23 mouse cellular contexts compared by ENCODE assay signal in the genomic region with DNA sequence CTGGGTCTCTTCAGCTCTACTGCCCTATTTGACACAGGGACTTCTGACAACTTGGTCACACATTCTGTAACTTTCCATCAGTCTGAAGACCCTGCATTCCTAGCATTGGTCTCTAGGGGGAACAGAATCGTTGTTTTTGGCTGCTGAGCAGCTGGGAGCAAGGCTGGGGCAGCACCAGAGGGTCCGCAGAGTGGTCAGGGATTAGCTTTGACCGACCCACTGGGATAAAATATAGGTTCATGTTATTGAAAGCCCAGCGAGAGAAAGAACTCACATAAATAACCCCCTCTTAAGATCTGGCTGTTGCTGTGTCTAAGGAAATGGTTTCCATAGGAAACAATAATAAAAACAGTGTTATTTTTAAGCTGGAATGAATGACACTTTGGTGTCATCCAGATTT. TPM values are rescaled to one million over a fixed set of nuclear protein-coding genes. Genes with fewer than 3 reads are reported as not detected.
DNase-seq lines count a peak whose midpoint lies in the region; ATAC-seq and TF ChIP-seq lines count a peak whose summit lies in the region.
"Had no signal": no experiment of that assay in that cellular context is flagged by ENCODE, and none has a peak within 500 bp of the region (broad histone marks: within the 10 kb centered on the region; RNA-seq: fewer than 3 reads in every experiment).

No protein-coding gene starts in this region.

- no peak for ATAC-seq in hindbrain, postnatal 0 days
- ATAC-seq in kidney, postnatal 0 days (replicated peaks; ENCODE audit: low FRiP score, low read depth) = peak; percentile 49; the same call in 1 of the 2 replicates
- no peak for ATAC-seq in stomach, postnatal 0 days (ENCODE audit: low FRiP score, low TSS enrichment)
- no peak for ATAC-seq in activated CD4-positive, CD25-positive, alpha-beta regulatory T cell, adult 4 months
- ATAC-seq: midbrain, embryonic 16.5 days had no signal

- WGBS in hindbrain, postnatal 0 days = 41% methylated on average over 4 of the region's 4 CpGs
- 56% methylated on average over 4 of the region's 4 CpGs for WGBS in hindbrain, embryonic 10.5 days
- 25% methylated on average over 4 of the region's 4 CpGs for WGBS in kidney, postnatal 0 days
- 36% methylated on average over 4 of the region's 4 CpGs for WGBS in stomach, postnatal 0 days

- no peak for TF ChIP-seq EP300 in stomach, postnatal 0 days (optimal IDR thresholded peaks at IDR 0.05)

- no peaks in the 10 kb centered on the region for H3K9me3 ChIP-seq in hindbrain, postnatal 0 days (ENCODE audit: low read length)
- H3K9me3 ChIP-seq in hindbrain, embryonic 10.5 days = no peaks in the 10 kb centered on the region
- H3K9me3 ChIP-seq in kidney, postnatal 0 days (replicated peaks; ENCODE audit: low read length) = no peaks in the 10 kb centered on the region
- H3K9me3 ChIP-seq in stomach, postnatal 0 days (ENCODE audit: control insufficient read depth, low read length) = no peaks in the 10 kb centered on the region
- H3K9me3 ChIP-seq: forebrain, embryonic 10.5 days; heart, embryonic 15.5 days; hindbrain, embryonic 15.5 days; limb, embryonic 15.5 days; liver, embryonic 15.5 days had no signal

- no peak overlapping the region for H3K9ac ChIP-seq in hindbrain, postnatal 0 days (replicated peaks; ENCODE audit: low read length)
- no peak overlapping the region for H3K9ac ChIP-seq in kidney, postnatal 0 days (ENCODE audit: low read depth, low read length)
- no peak overlapping the region for H3K9ac ChIP-seq in stomach, postnatal 0 days (ENCODE audit: low read length)
- H3K9ac ChIP-seq: heart, embryonic 15.5 days; hindbrain, embryonic 15.5 days; limb, embryonic 15.5 days; liver, embryonic 15.5 days had no signal

- DNase-seq in hindbrain, postnatal 0 days (ENCODE audit: low spot score) = no peak
- no peak for DNase-seq in hindbrain, embryonic 10.5 days (ENCODE audit: low spot score)
- DNase-seq in kidney, postnatal 0 days (ENCODE audit: low spot score) = peak; percentile 86
- no peak for DNase-seq in kidney, adult 18-20 months
- peak; percentile 8 for DNase-seq in lung, postnatal 10 days
- no peak for DNase-seq in lung, postnatal 14 days
- no peak for DNase-seq in stomach, postnatal 0 days (ENCODE audit: low spot score)
- DNase-seq: cerebellum, adult 11-12 months; cerebellum, postnatal 14 days; heart, postnatal 4 days; left cerebral cortex, postnatal 4 days; lung, postnatal 36 days; thymus, adult 2 months; thymus, postnatal 4 days had no signal

- TF ChIP-seq CTCF in hindbrain, postnatal 0 days (IDR thresholded peaks at IDR 0.05; ENCODE audit: low read depth) = peak; percentile 30; the same call in 1 of the 2 replicates
- TF ChIP-seq CTCF in kidney, postnatal 0 days (IDR thresholded peaks at IDR 0.05; ENCODE audit: low read depth) = peak; percentile 47
- peak; percentile 38 for TF ChIP-seq CTCF in stomach, postnatal 0 days (IDR thresholded peaks at IDR 0.05; ENCODE audit: low read depth)

- H3K4me2 ChIP-seq in hindbrain, postnatal 0 days (ENCODE audit: low read depth, low read length) = no peak overlapping the region
- no peak overlapping the region for H3K4me2 ChIP-seq in kidney, postnatal 0 days (ENCODE audit: low read length)
- no peak overlapping the region for H3K4me2 ChIP-seq in stomach, postnatal 0 days (replicated peaks; ENCODE audit: low read depth)
- H3K4me2 ChIP-seq: heart, embryonic 15.5 days; hindbrain, embryonic 15.5 days; limb, embryonic 15.5 days; liver, embryonic 15.5 days had no signal

- no peaks in the 10 kb centered on the region for H3K27me3 ChIP-seq in hindbrain, postnatal 0 days (ENCODE audit: insufficient read depth, low read length)
- H3K27me3 ChIP-seq in hindbrain, embryonic 10.5 days (ENCODE audit: insufficient read depth, poor library complexity, severe bottlenecking) = no peaks in the 10 kb centered on the region
- H3K27me3 ChIP-seq in kidney, postnatal 0 days (ENCODE audit: insufficient read depth, low read length) = no peaks in the 10 kb centered on the region
- H3K27me3 ChIP-seq in stomach, postnatal 0 days (ENCODE audit: control insufficient read depth, insufficient read depth, low read length) = no peaks in the 10 kb centered on the region
- H3K27me3 ChIP-seq: heart, embryonic 15.5 days; hindbrain, embryonic 15.5 days; limb, embryonic 15.5 days had no signal

- no peaks in the 10 kb centered on the region for H3K36me3 ChIP-seq in hindbrain, postnatal 0 days (ENCODE audit: insufficient read depth, low read length)
- no peaks in the 10 kb centered on the region for H3K36me3 ChIP-seq in hindbrain, embryonic 10.5 days
- H3K36me3 ChIP-seq in kidney, postnatal 0 days (ENCODE audit: insufficient read depth, low read length) = no peaks in the 10 kb centered on the region
- no peaks in the 10 kb centered on the region for H3K36me3 ChIP-seq in stomach, postnatal 0 days (ENCODE audit: control insufficient read depth, insufficient read depth, low read length)
- H3K36me3 ChIP-seq: forebrain, embryonic 10.5 days; heart, embryonic 15.5 days; hindbrain, embryonic 15.5 days; limb, embryonic 15.5 days; liver, embryonic 15.5 days had no signal

- no peak overlapping the region for H3K27ac ChIP-seq in hindbrain, postnatal 0 days
- no peak overlapping the region for H3K27ac ChIP-seq in hindbrain, embryonic 10.5 days
- 0 out of 2 replicates have a peak overlapping the region, but pooled peaks have one; percentile 2 for H3K27ac ChIP-seq in kidney, postnatal 0 days
- no peak overlapping the region for H3K27ac ChIP-seq in stomach, postnatal 0 days (replicated peaks)
- H3K27ac ChIP-seq: forebrain, embryonic 10.5 days; heart, embryonic 15.5 days; hindbrain, embryonic 15.5 days; limb, embryonic 15.5 days; liver, embryonic 15.5 days had no signal

- no peak overlapping the region for H3K4me3 ChIP-seq in hindbrain, postnatal 0 days (ENCODE audit: low read length)
- H3K4me3 ChIP-seq in hindbrain, embryonic 10.5 days = no peak overlapping the region
- no peak overlapping the region for H3K4me3 ChIP-seq in kidney, postnatal 0 days (replicated peaks; ENCODE audit: low read depth, low read length)
- H3K4me3 ChIP-seq in stomach, postnatal 0 days (ENCODE audit: low read depth, low read length) = no peak overlapping the region
- H3K4me3 ChIP-seq: forebrain, embryonic 10.5 days; heart, embryonic 15.5 days; hindbrain, embryonic 15.5 days; limb, embryonic 15.5 days; liver, embryonic 15.5 days had no signal

- H3K4me1 ChIP-seq in hindbrain, postnatal 0 days (ENCODE audit: insufficient read depth, low read length) = no peaks in the 10 kb centered on the region
- no peaks in the 10 kb centered on the region for H3K4me1 ChIP-seq in hindbrain, embryonic 10.5 days (replicated peaks)
- H3K4me1 ChIP-seq in kidney, postnatal 0 days (replicated peaks; ENCODE audit: insufficient read depth, low read length) = no peaks in the 10 kb centered on the region
- H3K4me1 ChIP-seq in stomach, postnatal 0 days (replicated peaks; ENCODE audit: control insufficient read depth, insufficient read depth) = no peaks in the 10 kb centered on the region
- H3K4me1 ChIP-seq: forebrain, embryonic 10.5 days; heart, embryonic 15.5 days; hindbrain, embryonic 15.5 days; limb, embryonic 15.5 days; liver, embryonic 15.5 days had no signal

RNA-seq across cellular contexts. Expression of a gene that starts 25.2 kb away (rescaled TPM):
- 19.7 and 20.5 TPM in 2 replicates for total RNA-seq in hindbrain, postnatal 0 days (2014; rRNA removed)
- polyA plus RNA-seq in hindbrain, postnatal 0 days (2015; fragmentation: Nextera tagmentation; extraction: Ambion mirVana) = 8.6 and 9.7 TPM in 2 replicates
- 1.3 and 2.2 TPM in 2 replicates for polyA plus RNA-seq in hindbrain, embryonic 10.5 days (2016; fragmentation: Nextera tagmentation; extraction: Ambion mirVana)
- polyA plus RNA-seq in kidney, postnatal 0 days (2015; fragmentation: Nextera tagmentation; extraction: Ambion mirVana) = 4.9 and 5.3 TPM in 2 replicates
- polyA plus RNA-seq in stomach, postnatal 0 days (2015; fragmentation: Nextera tagmentation; extraction: Ambion mirVana) = 1.7 and 2.2 TPM in 2 replicates
- polyA plus RNA-seq in activated CD4-positive, CD25-positive, alpha-beta regulatory T cell, adult 4 months (2017; shearing (Covaris generic)) = under 1 TPM; 0.15 to 0.17 TPM

RNA-seq across cellular contexts. Expression of a gene that starts 27.1 kb away (rescaled TPM):
- 57.0 and 67.1 TPM in 2 replicates for total RNA-seq in hindbrain, postnatal 0 days (2014; rRNA removed)
- polyA plus RNA-seq in hindbrain, postnatal 0 days (2015; fragmentation: Nextera tagmentation; extraction: Ambion mirVana) = 134 and 147 TPM in 2 replicates
- polyA plus RNA-seq in hindbrain, embryonic 10.5 days (2016; fragmentation: Nextera tagmentation; extraction: Ambion mirVana) = 131 and 143 TPM in 2 replicates
- 130 and 139 TPM in 2 replicates for polyA plus RNA-seq in kidney, postnatal 0 days (2015; fragmentation: Nextera tagmentation; extraction: Ambion mirVana)
- polyA plus RNA-seq in stomach, postnatal 0 days (2015; fragmentation: Nextera tagmentation; extraction: Ambion mirVana) = 101 TPM in 2 replicates
- polyA plus RNA-seq in activated CD4-positive, CD25-positive, alpha-beta regulatory T cell, adult 4 months (2017; shearing (Covaris generic)) = 100 to 1,000 TPM in 1 of 2 experiments, 10 to 100 TPM in 1; 72.3 to 103 TPM

RNA-seq across cellular contexts. Expression of a gene that starts 48.6 kb away (rescaled TPM):
- 0.84 and 1.5 TPM in 2 replicates for total RNA-seq in hindbrain, postnatal 0 days (2014; rRNA removed)
- not detected in 2 replicates for polyA plus RNA-seq in hindbrain, postnatal 0 days (2015; fragmentation: Nextera tagmentation; extraction: Ambion mirVana)
- 0.14 TPM in 1 of 2 replicates, not detected in the other for polyA plus RNA-seq in hindbrain, embryonic 10.5 days (2016; fragmentation: Nextera tagmentation; extraction: Ambion mirVana)
- not detected in 2 replicates for polyA plus RNA-seq in kidney, postnatal 0 days (2015; fragmentation: Nextera tagmentation; extraction: Ambion mirVana)
- polyA plus RNA-seq in stomach, postnatal 0 days (2015; fragmentation: Nextera tagmentation; extraction: Ambion mirVana) = 0.06 TPM in 1 of 2 replicates, not detected in the other
- under 1 TPM in 1 of 2 experiments, not detected in 1; 0.30 TPM for polyA plus RNA-seq in activated CD4-positive, CD25-positive, alpha-beta regulatory T cell, adult 4 months (2017; shearing (Covaris generic))
- polyA plus RNA-seq: embryonic facial prominence, embryonic 11.5 days; forebrain, embryonic 10.5 days; heart, embryonic 15.5 days; hindbrain, embryonic 15.5 days; limb, embryonic 15.5 days; liver, embryonic 15.5 days; stomach, embryonic 16.5 days had no signal

Comparison
In these comparisons a context has a peak if more than half of its experiments do, and no peak if none do; other contexts are left out.
1. DNase-seq: peak in kidney, postnatal 0 days (single experiment) and lung, postnatal 10 days (single experiment); none in hindbrain, postnatal 0 days (single experiment), hindbrain, embryonic 10.5 days (single experiment), kidney, adult 18-20 months (single experiment), lung, postnatal 14 days (single experiment) and stomach, postnatal 0 days (single experiment).
2. Peak in every context shown above with its lines, with median percentiles within 50 percentile points of each other: CTCF ChIP-seq.